Mouse (Mus musculus): ENCODE results near the gene Klhl32.
"Not testable (repeated sequence)": the region's sequence is repeated elsewhere in the genome, so short reads cannot be mapped to it uniquely, and the experiment has no call there.

The Klhl32 gene

DNA sequence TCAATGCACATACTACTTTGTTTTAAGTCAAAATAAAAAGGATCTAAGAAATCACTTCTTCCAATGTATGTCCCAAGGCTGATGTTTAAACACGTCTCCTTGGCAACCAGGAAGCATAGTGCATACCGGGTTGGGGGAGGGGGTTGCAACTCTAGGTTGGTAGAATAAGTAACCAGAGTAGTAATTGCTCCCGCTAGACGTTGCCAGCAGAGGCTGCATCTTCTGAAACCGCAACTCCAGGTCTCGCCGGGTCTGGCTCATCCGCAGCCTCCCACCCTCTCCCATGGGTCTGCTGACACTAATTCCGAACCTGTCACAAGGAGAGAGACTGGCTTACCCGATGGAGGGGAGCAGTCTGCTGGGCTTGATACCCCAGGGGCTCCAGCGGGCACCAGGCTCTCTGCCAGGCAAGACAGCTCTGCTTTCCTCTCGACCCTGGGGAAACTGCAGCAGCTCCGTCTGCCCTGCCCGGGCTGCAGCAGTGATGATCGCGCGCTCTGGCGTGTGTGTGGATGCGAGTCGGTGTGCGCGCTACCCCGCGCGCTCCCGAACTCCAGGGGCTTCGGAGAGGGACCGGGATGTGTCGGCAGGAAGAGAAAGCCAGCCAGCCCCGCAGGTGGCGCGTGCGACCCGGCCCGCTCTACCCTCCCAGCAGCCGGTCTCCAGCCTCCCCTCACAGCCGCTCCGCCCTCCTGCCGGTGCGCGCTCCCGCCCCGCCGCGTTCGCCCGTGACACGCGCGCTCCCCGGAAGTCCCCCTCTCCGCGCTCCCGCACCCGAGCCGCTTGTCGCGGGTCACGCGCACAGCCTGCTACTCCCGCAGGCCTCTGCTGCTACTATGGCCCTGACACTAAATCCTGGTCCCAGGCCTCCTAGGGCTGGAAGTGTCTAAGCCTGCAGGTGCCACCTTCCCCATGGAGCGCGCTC is at the start of gene Klhl32:
Gene Klhl32, minus strand, starts transcription at position 724 of the 925 bp plus-strand sequence.
- peak; percentile 66 for DNase-seq (ENCODE audit: low spot score)

DNA sequence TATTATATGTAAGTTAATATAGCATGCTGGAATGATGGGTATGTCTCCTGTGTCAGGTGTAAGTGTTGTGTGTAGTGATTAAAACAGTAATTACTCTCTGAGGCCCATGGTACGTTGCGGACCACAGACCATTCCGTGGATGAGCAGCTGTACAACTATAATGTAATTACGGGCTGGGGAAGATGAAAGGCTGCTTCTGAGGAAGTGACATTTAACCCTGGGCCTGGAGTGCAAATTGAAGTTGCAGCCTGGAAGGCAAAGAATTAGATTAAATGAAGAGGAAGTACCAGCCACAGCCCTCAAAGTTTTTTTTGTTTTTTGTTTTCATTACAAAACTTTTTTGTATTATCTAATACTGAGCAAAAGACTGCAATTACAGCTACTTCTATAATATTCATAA is 48.2 kb upstream of the Klhl32 start:
- DNase-seq (ENCODE audit: low spot score) = no peak

DNA sequence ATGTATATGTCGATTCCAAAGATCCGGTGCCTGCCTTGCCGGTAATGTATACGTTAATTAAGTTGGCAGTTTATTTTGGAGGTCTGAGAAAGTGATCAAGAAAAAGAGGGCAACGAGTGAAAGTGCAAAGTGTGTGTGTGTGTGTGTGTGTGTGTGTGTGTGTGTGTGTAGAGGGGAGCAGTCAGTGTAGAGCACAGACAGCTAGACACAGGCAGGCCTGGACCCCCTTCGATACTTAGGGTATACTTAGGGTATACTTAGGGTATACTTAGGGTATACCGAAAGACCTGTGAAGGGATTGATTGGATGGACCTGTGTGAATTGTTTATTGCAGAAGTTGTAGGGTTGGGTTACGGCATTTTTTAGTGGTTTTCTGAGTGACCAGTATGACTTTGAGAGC is 47.7 kb upstream of the Klhl32 start:
- no peak for DNase-seq (ENCODE audit: low spot score)

DNA sequence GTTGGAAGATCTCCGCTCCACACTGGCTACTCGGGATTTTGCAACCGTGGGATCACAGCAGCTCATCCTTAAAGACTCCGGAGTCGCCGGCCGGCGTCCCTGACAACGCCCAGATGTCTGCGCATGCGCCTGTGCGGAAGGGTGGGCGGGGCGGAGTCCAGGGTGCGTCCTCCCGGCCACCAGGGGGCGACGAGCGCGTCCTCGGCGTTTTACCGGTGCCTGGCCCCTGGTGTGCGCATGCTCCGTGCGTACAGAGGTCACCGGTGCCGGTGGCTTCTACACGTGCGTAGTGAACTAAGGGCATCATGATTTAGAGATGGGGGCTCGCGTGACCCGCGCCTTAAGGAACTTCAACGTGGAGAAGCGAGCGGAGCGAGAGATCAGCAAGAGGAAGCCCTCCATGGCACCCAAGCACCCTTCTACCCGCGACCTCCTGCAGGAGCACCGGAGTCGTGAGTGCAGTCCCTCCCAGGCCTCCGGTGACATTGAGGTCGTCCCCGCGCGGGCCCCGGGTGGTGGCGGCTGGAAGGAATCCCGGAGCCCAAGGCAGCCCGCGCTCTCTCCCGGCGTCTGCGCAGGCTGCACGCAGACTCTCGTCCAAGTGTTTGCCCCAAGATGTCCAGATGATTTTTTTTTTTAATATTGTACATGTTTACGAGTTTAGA is 47.1 kb upstream of the Klhl32 start, which contains the start of gene Ndufaf4:
Gene Ndufaf4, plus strand, starts transcription at position 233 of the 665 bp plus-strand sequence.
- DNase-seq (ENCODE audit: low spot score) = peak; percentile 91

DNA sequence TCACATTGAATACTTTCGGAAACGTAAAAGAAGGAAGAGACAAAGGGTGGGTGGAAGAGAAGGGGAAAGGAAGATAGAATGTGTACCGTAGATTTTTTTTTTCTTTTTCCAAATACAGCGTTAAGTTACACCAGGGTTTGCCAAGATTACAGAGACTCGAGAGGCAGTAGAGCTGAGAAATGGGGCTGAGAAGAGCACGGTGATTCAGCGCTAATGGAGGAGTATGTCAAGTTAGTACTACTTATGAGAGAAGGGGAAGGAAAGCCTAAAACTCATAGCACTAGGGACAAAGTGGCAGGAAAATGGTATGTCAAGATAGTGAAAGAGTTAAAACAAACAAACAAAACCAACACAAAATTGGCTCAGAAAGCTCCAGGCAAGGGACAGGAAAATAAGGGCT is 46.4 kb upstream of the Klhl32 start:
- DNase-seq (ENCODE audit: low spot score) = no peak

DNA sequence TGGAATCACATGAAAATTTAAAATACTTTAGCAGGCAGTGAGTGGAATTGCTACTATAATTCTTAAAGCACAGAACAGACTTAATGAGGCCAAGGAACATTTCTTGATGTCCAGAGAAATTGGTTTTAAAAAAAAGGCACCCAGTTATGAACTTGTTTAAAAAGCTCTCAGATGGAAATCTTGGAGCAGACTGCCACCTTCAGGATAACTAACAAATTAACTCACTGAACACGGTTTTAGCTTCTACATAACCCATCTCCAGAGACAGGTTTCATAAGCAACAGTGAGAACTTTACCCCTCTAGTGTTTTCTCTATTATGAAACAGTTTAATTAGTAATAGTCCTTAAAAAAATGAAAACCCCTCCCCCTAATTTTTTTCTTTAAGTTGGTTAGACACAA is 45.9 kb upstream of the Klhl32 start:
- DNase-seq (ENCODE audit: low spot score) = peak; percentile 10

DNA sequence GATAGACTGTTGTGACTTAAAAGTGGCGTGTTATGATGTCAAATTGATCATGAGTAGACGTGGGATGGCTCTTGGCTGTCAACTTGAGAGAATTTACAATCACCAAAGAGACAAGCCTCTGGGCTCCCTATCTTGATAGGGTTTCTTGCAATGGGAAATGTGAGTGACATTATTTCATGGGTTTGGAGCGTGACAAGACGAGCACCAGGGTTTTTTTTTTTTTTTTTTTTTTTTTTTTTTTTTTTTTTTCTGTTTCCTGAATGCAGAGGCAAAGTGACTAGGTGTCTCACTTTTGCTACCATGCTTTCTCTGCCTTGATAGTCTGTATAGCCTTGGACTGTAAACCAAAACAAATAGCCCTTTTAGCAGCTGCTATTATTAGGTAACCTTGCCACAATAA is 43.7 kb upstream of the Klhl32 start:
- DNase-seq (ENCODE audit: low spot score) = no peak

DNA sequence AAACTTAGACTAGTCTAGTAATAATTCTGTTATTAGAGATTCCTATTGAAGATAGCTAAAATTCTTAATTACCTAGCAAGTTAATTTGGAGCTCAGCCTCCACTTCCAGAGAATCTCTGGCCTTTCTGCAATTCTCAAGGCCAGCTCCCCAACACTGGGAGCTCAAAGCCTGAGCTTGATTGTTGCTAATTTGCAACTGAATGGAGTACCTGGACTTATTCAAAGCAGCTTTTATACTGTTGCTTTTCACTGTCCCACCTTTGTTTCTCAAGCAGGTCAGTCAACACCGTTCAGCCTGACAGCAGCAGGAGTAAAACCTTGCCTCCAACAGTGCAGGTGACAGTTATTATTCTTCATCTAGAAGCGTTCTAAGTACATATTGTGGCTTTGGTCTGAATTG is 41.4 kb upstream of the Klhl32 start:
- not testable (repeated sequence) for DNase-seq (ENCODE audit: low spot score)

DNA sequence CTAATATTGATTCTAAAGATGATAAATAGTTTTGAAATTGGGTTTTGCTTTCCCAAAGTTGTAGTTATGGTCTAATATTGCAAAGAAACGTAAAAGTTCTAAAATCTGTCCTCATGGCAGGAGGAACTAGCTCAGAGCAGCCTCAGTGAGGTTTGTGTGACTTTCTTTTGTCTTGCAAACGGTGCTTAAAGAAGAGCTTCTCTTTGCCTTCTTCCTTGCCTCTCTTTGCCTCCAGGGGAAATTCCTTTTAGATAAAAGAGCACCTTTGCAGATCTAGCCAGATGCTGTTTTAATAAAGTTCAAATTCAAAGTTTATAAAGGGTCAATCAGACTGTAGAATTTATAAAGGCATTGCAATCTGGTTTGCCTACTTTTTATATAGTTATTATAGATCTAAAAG is 38.5 kb upstream of the Klhl32 start:
- DNase-seq (ENCODE audit: low spot score) = not testable (repeated sequence)

DNA sequence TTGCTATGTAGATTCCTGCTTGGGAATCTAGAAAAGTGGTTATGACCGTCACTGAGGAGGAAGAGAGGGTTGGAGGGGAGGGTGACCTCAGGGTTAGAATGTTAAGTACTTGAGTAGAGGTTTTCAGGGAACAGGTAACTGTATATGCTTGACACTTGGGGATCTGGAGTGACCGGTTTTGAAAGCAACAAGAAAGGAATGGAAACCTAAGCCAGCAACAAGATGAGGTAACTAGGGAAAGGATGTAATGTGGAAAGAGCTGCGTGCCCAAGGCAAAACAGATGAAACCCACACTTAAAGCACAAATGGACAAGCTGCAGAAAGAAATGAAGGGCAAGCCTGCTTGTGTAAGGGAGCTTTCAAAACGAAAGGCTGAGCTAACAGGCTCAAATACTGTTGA is 18.3 kb upstream of the Klhl32 start:
- DNase-seq (ENCODE audit: low spot score) = no peak

DNA sequence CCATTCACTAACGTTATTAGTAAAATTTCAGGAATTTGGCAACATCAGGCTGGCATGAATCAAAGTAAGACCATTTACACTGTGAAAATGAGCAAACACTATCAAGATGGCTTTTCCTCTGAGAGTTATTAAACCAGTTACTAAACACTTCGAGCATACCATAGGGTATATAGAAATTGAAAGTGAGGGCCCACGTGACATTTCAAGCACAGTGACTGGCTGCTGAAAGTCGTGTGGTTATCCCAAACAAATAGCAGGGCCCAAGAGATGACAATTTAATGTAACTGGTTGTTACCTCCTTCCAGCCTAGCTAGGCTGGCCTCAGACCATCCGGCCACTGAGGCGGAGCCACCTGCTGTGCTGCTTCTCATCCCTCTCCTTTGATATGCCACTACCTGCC is 14.8 kb upstream of the Klhl32 start:
- DNase-seq (ENCODE audit: low spot score) = no peak

DNA sequence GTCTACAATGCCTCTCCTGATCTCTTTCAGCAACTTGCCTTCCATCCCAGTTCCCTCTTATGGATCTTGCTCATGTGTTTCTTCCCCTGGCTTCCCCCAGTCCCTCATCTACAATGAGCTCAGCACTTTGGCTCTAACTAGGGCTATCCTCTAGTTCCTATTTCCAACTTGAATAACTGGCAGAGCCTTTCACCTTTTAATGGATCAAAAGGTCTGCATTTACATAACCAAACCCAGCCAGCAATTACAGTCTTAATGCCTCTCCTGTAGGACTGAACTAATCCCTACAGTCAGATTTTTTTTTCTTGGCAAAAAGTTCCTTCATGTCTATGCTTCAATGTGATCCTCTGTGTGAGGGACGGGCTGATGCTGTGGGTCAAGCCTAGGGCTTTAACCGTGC is 3.5 kb downstream of the Klhl32 start:
- no peak for DNase-seq (ENCODE audit: low spot score)

DNA sequence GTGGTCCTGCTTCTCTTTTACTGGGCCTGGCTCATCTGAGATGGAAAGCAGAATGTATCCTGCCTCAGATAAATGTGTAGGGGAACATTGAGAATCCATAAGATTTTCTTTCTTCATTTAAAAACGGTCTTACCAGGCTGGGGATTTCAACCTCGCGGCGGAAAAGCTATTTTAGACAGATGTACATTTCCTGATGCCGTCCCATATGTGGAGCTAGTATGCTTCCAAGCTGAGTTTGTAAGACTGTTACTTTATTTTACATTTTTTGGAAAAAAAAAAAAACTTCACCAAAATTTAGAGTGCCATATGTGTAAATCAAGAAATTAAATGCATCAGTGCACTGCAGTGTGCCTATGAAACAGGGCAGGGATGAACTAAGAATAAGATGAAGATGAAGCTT is 5.4 kb downstream of the Klhl32 start:
- DNase-seq (ENCODE audit: low spot score) = no peak

DNA sequence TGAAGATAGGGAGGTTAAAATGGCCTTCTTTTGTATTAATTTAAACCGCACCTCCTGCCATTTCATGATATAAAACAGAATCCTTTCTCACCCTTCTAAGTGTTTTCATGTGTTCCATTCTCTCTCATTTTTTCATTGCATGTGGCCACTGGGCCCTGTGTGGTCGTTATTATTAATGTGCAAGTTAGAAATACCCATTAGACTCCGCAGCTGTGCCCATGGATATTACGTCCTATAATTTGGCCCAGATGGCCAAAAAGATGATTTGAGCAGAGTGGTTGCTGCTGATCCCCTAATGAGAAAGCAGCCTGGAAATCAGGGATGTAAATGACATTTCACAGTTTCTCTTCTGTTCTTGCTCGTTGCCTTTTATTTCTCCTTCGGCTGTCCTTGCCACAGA is 12.4 kb downstream of the Klhl32 start:
- DNase-seq (ENCODE audit: low spot score) = no peak

DNA sequence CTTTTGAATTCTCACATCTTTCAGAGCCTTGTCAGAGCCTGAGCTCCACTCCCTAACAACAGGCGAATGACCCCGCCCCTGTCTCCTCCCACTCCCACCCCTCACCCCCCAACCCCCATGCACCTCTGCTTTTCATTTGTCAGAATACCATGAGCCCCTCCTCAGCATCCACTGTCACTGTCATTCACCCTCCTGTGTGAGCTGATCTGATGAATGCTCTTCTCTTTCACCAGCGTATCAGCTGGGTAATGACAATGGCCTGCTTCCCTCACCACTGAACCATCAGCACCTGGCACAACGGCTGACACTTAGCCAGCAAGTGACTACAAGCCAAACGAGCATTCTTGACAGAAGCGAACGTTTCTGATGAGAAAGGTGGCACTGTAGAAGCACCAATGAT is 15.4 kb downstream of the Klhl32 start:
- DNase-seq (ENCODE audit: low spot score) = no peak

DNA sequence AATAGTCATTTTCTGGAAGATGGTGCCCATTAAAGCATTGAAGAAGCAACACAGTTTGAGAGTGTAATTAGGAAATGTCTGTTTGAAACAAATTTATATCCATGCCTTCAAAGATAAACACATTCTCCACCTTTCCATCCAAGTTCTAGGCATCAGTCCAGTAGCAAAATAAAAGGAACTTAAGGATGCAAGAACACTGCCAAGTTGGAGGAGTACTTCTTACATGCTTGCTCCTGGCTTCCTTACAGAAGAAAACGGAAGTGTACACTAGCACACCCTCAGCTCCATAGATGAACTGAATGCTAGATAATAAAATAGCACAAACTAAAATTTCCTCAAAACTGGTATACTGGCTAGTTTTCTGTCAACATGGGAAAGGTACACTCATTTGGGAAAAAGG is 42.6 kb downstream of the Klhl32 start:
- DNase-seq (ENCODE audit: low spot score) = no peak

DNA sequence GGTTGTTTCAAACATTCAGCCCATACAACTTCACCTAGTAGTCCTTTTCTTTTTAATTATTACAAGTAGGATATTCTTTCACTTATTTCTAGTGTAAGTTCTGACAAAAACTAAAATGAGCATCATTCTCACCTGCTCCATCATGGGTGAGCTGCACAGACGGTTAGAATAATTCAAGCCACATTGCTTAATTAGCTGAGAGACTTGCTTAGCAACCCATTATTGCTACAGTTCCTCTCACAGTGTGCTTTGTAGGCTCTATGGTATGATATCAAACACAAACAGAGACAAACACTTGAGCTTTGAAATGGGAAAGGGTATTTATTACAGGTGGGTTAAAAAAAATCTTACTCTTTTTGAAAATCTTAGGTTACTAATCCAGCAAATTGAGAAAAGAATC is 49.0 kb downstream of the Klhl32 start:
- no peak for DNase-seq (ENCODE audit: low spot score)

DNA sequence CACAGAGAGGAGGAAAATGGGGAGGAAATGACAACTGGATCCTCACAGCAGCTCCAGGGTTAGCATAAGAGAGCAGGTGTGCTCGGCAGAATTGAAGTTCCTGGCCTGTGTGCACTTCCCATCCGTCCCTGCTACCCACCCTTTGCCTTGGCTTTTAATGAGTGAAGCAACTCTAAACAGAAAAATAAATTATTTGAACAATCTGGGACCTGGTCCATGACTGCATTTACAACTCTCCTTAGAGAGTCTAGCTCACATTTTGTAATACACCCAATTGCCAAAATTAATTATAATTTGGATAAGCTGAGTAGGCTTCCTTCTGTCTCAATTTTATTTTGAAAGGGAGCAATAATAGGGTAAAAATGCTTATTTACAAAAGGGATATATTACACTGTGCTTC is 49.6 kb downstream of the Klhl32 start:
- DNase-seq (ENCODE audit: low spot score) = no peak

DNA sequence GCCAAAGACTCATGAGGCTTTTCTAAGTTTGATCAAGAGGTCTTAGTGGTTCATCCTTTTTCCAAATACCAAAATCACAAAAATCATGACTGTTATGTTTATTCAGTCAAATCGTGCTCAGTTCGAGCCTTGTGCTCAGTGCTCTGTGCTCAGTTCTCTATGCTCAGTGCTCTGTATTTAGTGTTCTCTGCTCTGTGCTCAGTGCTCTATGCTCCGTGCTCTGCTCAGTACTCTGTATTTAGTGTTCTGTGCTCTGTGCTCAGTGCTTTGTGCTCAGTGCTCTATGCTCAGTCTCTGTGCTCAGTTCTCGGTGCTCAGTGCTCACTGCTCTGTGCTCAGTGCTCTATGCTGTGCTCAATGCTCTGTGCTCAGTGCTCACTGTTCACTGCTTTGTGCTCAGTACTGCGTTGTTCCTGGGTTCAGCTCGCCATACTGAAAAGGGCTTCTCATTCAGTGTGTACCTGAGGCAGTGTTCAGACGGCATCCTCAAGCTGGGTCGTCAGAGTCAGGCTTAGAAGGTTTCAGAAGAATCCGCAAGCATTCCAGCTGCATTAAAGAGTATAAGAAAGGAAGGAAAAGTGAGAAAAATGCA is 50.5 kb downstream of the Klhl32 start:
- DNase-seq (ENCODE audit: low spot score) = no peak

DNA sequence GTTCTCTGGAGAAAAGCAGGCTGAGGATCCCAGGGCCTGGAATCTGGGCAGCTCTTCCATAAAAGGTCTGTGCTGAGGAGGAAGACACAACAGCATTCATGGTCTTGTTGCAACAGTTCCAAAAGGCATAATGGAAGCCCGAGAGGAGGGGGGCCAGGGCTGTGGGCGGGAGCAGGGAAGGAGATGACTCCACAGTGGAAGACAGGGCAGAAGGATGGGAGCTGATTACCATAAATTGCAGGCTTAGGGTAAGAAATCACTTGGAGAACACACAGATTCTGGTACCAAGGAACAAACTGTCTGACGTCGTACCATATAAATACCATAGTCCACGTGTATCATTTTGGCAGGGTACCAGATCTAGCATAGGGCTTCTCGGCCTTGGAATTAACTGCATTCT is 51.9 kb downstream of the Klhl32 start:
- no peak for DNase-seq (ENCODE audit: low spot score)

DNA sequence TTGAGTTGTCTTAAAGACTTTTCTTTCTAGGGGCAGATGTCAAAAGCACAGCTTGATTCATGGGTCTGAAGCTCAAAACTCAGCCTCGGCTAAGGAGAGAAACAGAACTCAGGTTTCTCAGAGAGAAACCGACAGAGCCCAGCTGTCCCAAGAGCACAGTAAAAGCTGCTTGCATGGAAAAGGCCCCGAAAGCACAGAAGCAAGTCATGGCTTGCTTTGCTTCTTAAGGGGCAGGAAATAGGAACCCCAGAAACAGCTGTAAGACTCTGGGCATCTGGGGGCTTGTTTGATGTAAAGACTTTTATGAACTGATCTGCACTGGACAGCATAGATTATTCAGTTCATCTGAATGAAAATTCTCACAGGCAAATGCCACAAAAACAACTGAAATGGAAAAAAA is 53.1 kb downstream of the Klhl32 start:
- DNase-seq (ENCODE audit: low spot score) = no peak

DNA sequence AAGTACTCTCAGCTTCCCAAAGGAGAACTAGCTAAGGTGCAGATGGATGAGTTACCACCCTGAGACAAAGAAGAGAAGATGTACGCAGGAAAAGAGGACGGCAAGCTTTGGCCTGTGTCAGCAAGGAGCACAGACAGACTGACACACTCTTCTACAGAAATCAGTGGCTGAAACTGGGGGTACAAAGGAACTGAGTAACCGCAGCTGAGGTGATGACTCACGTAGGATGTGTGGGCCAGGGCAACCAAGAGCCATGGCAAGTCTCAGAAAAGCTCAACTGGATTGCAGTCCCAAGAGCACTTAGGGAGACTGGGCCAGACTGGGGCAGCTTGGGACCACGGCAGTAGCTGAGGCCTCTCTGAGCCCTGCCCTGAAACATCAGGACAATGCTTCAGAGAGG is 53.6 kb downstream of the Klhl32 start:
- no peak for DNase-seq (ENCODE audit: low spot score)

DNA sequence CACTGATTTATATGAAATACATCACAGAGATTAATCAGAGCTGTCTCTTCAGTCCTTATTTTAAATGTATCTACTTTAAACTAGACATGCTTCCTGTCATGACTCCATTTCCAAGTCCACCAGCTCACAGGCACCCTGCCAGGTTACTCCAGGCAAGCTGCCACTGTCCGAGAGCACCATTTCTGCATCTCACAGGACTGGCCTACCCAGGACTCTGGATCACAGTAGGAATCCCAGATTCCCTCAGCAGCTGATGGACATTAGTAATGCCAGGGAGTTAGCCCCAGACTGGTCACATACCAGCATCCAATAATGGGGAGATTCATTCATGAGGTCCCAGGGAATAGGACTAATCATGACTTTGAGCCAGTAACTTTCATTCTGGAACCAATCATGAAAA is 54.7 kb downstream of the Klhl32 start:
- DNase-seq (ENCODE audit: low spot score) = no peak
